Mouse (Mus musculus) forebrain, embryonic 16.5 days (tissue): ENCODE results near the gene Csrp1. TPM values are rescaled to one million over a fixed set of nuclear protein-coding genes. Genes with fewer than 3 reads are reported as not detected.

ENCODE experiments used
- ATAC-seq: fragments of 200-750 bp; cut with Nextera tagmentation; 2 replicates; pipeline ENCODE4 v1.8.0; 2017; ENCODE audit warnings: mild to moderate bottlenecking, moderate library complexity
- H3K27ac ChIP-seq: fragments of 300-500 bp; sonication (generic); 2 replicates; pipeline ENCODE4 v1.5.1; 2014; ENCODE audit warnings: low read length, control low read depth
- H3K27me3 ChIP-seq: fragments of 300-500 bp; sonication (generic); replicated peaks from 2 replicates; pipeline ENCODE4 v1.6.1; 2014; ENCODE audit warnings: low read length; ENCODE audit not compliant: control insufficient read depth, insufficient read depth
- H3K36me3 ChIP-seq: fragments of 300-500 bp; sonication (generic); 2 replicates; pipeline ENCODE4 v1.6.1; 2014; ENCODE audit not compliant: control insufficient read depth, insufficient read depth
- H3K4me1 ChIP-seq: fragments of 300-500 bp; sonication (generic); replicated peaks from 2 replicates; pipeline ENCODE4 v1.6.1; 2014; ENCODE audit warnings: low read length; ENCODE audit not compliant: control insufficient read depth, insufficient read depth
- H3K4me2 ChIP-seq: fragments of 300-500 bp; sonication (generic); 2 replicates; pipeline ENCODE4 v1.6.1; 2014; ENCODE audit warnings: mild to moderate bottlenecking, low read length, control low read depth
- H3K4me3 ChIP-seq: fragments of 300-500 bp; sonication (generic); replicated peaks from 2 replicates; pipeline ENCODE4 v1.5.1; 2014; ENCODE audit warnings: mild to moderate bottlenecking, low read length, control low read depth
- H3K9ac ChIP-seq: fragments of 300-500 bp; sonication (generic); replicated peaks from 2 replicates; pipeline ENCODE4 v1.6.1; 2014; ENCODE audit warnings: low read depth, low read length, control low read depth
- H3K9me3 ChIP-seq: fragments of 300-500 bp; sonication (generic); 2 replicates; pipeline ENCODE4 v1.6.1; 2016; ENCODE audit warnings: low read length; ENCODE audit not compliant: control insufficient read depth
- WGBS: fragments of 180-500 bp; shearing (Covaris S2); extraction: QIAGEN DNeasy Blood & Tissue Kit; methylation state at CpG from one replicate; pipeline ENCODE4 v1.1.7; 2014; 5-methylcytosine and 5-hydroxymethylcytosine counted together
- polyA plus RNA-seq: library from polyadenylated mRNA; unstranded; fragments of >200 nt; fragmentation: Nextera tagmentation; extraction: Ambion mirVana; gene quantifications from 2 replicates; pipeline ENCODE4 v1.2.1, GENCODE M21; 2015

Csrp1 gene
- polyA plus RNA-seq, 1 experiment from 2014 or later: 14.5 TPM

- Histone ChIP-seq H3K9me3 (no peaks in the 10 kb centered on the region), H3K27me3 (no peaks in the 10 kb centered on the region; the same call in 1 of the 2 replicates), H3K36me3 (no peaks in the 10 kb centered on the region), H3K9ac (no peak overlapping the region), H3K4me1 (peaks cover 27% of the 10 kb centered on the region), H3K27ac (no peak overlapping the region), H3K4me3 (no peak overlapping the region), H3K4me2 (no peak overlapping the region)
- ATAC-seq: no peak
- WGBS: 58% methylated on average over 10 of the region's 10 CpGs
Measured at GRCm38 (mm10) chr1:135691417-135691815, 28.4 kb upstream of the Csrp1 start.

DNA sequence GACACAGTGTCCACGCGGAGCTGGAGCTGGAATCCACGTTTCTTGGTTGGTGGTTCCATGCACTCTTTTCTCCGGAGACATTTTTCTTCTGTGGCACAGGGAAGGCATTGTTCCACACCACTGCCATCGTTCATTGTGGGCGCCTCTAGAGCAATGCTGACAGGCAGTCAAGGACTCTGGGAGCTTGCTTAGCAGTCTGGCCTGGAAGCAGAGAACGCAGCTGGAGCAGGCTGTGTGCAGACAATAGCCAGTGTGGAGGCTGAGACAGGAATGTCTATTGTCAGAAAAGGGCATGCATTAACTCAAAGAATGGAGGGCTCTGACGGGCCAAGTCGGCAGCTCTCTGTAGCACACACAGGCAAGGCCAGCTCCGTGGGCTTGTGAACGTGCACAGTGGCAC, 25.7 kb upstream of the Csrp1 start:
- Histone ChIP-seq H3K36me3 (no peaks in the 10 kb centered on the region), H3K27ac (no peak overlapping the region), H3K9me3 (no peaks in the 10 kb centered on the region), H3K4me1 (peaks cover 15% of the 10 kb centered on the region), H3K9ac (no peak overlapping the region), H3K4me2 (no peak overlapping the region), H3K27me3 (no peaks in the 10 kb centered on the region; the same call in 1 of the 2 replicates), H3K4me3 (no peak overlapping the region)
- 30% methylated on average over 11 of the region's 11 CpGs for WGBS
- no peak for ATAC-seq

DNA sequence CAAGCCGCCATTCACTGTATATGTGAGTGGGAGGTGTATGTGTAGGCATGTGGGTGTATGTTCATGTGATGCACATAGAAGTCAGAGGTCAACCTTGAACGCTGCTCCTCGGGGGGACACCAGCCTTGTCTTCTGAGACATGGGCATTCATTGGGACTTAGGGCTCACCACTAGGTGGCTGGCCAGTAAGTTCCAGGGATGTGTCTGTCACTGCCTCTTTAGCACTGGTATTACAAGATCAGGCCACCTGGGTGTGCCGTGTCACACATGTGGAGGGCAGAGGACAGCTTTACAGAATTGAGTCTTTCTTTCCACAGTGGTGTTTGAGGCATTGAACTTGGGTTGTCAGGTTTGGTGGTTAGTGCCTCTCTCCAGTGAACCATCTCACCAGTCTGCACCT, 22.4 kb upstream of the Csrp1 start:
- ATAC-seq: no peak
- no peaks in the 10 kb centered on the region for H3K36me3 ChIP-seq
- no peak overlapping the region for H3K4me2 ChIP-seq
- peaks cover 20% of the 10 kb centered on the region for H3K4me1 ChIP-seq
- H3K9ac ChIP-seq: no peak overlapping the region
- H3K4me3 ChIP-seq: no peak overlapping the region
- H3K27ac ChIP-seq: no peak overlapping the region
- 82% methylated on average over 4 of the region's 4 CpGs for WGBS
- H3K9me3 ChIP-seq: no peaks in the 10 kb centered on the region
- no peaks in the 10 kb centered on the region; the same call in 1 of the 2 replicates for H3K27me3 ChIP-seq

DNA sequence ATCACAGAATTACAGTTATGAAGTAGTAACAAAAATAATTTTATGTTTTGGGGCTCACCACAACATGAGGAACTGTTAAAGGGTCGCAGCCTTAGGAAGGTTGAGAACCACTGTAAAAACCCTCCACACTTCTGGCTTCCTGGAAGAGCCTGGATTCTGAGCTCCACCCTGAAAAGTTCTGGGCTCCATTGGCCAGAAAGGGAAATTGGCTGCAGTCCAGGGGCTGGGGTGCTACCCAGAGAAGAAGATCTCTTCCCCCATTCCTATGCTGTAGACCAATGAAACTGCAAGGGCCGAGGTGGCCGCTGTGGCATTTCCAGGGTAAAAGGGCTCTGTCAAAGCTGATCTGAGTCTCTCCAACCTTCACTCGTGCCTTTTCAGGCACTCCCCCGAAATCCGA, 21.8 kb upstream of the Csrp1 start:
- no peak for ATAC-seq
- no peak overlapping the region for H3K4me2 ChIP-seq
- H3K4me3 ChIP-seq: no peak overlapping the region
- WGBS: 31% methylated on average over 6 of the region's 6 CpGs
- no peaks in the 10 kb centered on the region for H3K9me3 ChIP-seq
- H3K4me1 ChIP-seq: peaks cover 20% of the 10 kb centered on the region
- H3K27ac ChIP-seq: no peak overlapping the region
- H3K9ac ChIP-seq: no peak overlapping the region
- no peaks in the 10 kb centered on the region for H3K36me3 ChIP-seq
- no peaks in the 10 kb centered on the region; the same call in 1 of the 2 replicates for H3K27me3 ChIP-seq

DNA sequence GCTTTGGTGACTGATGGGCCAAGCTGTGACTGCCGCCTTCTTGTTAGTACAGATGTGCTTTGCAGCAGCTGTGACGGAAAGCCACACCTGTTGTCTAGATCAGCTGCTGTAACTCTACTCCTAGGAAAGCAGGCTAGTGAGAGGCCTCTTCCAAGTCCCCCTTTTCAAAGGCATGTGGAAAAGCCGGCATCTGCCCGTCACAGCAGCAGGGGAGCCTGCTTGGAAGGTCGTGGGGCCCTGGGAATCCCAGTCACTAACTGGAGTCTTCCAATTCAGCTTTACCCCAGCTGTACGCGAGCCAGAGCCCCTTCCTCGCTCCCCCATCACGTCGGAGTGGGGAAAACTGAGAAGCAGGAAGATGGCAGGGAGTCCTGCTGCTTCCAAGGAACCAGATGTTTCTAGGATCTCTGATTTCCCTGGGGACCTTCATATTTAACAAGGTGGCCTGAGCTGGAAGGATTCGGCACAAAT, 21.4 kb upstream of the Csrp1 start:
- Histone ChIP-seq H3K9ac (no peak overlapping the region), H3K27ac (no peak overlapping the region)
- WGBS: 9% methylated on average over 11 of the region's 11 CpGs

DNA sequence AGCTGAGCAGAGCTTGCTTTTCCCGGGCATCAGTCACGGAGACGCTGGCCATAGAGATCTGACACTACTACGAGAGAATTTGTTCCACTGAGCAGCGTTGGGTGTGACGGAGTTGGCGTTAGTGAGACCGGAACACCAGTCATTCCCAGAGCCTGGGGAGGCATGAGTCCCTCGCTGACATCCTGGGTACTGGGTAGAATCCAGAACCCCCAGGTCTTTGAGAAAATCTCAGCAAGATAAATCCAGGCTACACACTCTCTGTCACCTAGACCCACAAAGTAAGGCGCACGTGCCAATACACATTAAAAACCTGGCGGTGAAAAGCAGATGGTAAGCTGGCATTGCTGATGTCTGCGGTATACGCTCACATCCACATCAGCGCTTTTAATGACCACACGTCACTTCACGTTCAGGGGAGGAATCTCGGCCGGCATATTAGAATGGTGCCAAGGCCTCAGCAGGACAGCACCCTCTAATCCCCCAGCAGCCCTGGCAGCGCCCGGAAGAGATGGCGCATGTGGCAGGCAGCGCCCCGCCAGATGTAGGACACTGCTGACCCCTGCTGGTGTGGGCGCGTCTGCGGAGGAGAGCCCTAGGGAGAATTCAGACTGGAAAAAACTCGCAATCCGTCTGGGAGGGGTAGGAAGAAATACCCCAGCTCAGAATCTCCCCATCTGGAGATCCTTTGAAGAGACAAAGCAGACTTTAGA, 20.7 kb upstream of the Csrp1 start:
- peak; percentile 82 for ATAC-seq
- no peaks in the 10 kb centered on the region for H3K36me3 ChIP-seq
- no peak overlapping the region for H3K27ac ChIP-seq

More for the DNA sequence above, 21.4 kb upstream of the Csrp1 start:
- peaks cover 17% of the 10 kb centered on the region for H3K4me1 ChIP-seq
- H3K4me3 ChIP-seq: no peak overlapping the region
- H3K27me3 ChIP-seq: no peaks in the 10 kb centered on the region; the same call in 1 of the 2 replicates
- no peak overlapping the region; the same call in 1 of the 2 replicates for H3K4me2 ChIP-seq
- no peaks in the 10 kb centered on the region for H3K36me3 ChIP-seq
- no peak for ATAC-seq
- H3K9me3 ChIP-seq: no peaks in the 10 kb centered on the region

GRCm38 (mm10) chr1:135699892-135700291, 20.0 kb upstream of the Csrp1 start:
- no peak for ATAC-seq
- Histone ChIP-seq H3K4me1 (peaks cover 11% of the 10 kb centered on the region), H3K27me3 (no peaks in the 10 kb centered on the region; the same call in 1 of the 2 replicates), H3K4me2 (peak overlapping the region; percentile 75), H3K36me3 (no peaks in the 10 kb centered on the region), H3K9ac (no peak overlapping the region; the same call in 1 of the 2 replicates), H3K9me3 (no peaks in the 10 kb centered on the region), H3K4me3 (no peak overlapping the region), H3K27ac (no peak overlapping the region)
- WGBS: 52% methylated on average over 2 of the region's 2 CpGs

More for the DNA sequence above, 20.7 kb upstream of the Csrp1 start:
- WGBS: 2% methylated on average over 29 of the region's 29 CpGs
- Histone ChIP-seq H3K9ac (peak overlapping the region; percentile 49), H3K27me3 (no peaks in the 10 kb centered on the region; the same call in 1 of the 2 replicates), H3K4me1 (peaks cover 11% of the 10 kb centered on the region), H3K9me3 (no peaks in the 10 kb centered on the region), H3K4me3 (peak overlapping the region; percentile 44), H3K4me2 (peak overlapping the region; percentile 75)

DNA sequence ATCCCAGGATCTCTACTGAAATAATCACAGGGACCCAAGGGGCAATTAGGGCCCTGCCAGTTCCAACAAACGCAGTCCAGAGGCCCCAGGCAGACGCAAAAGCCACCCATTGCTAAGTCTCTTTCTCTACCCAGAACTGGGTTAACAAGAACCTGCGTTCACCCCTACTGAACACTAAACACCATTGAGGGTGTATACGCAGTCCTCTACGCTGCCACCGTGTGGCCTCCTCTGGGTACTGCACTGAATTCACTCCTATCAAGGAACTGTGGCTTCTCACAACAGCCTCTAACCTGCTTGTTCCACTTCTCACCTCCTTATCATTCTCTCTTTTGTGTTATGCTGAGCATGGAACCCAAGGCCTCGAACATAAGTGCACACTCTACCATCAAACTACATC, 19.3 kb upstream of the Csrp1 start:
- no peak overlapping the region for H3K4me3 ChIP-seq
- no peaks in the 10 kb centered on the region for H3K36me3 ChIP-seq
- no peaks in the 10 kb centered on the region for H3K9me3 ChIP-seq
- no peaks in the 10 kb centered on the region; the same call in 1 of the 2 replicates for H3K27me3 ChIP-seq
- peak; percentile 61 for ATAC-seq
- H3K4me1 ChIP-seq: peaks cover 11% of the 10 kb centered on the region
- no peak overlapping the region for H3K9ac ChIP-seq
- H3K4me2 ChIP-seq: no peak overlapping the region
- 0% methylated on average over 7 of the region's 7 CpGs for WGBS
- no peak overlapping the region for H3K27ac ChIP-seq

- Histone ChIP-seq H3K27me3 (no peaks in the 10 kb centered on the region; the same call in 1 of the 2 replicates), H3K4me1 (peaks cover 11% of the 10 kb centered on the region), H3K4me3 (no peak overlapping the region), H3K27ac (no peak overlapping the region), H3K4me2 (no peak overlapping the region), H3K9me3 (no peaks in the 10 kb centered on the region), H3K36me3 (no peaks in the 10 kb centered on the region), H3K9ac (no peak overlapping the region)
- ATAC-seq: no peak
- WGBS: 50% methylated on average over 3 of the region's 3 CpGs
Measured at GRCm38 (mm10) chr1:135701314-135701713, 18.5 kb upstream of the Csrp1 start.
